Mouse (Mus musculus): ENCODE results near the gene Hsd17b10. TPM values are rescaled to one million over a fixed set of nuclear protein-coding genes. Genes with fewer than 3 reads are reported as not detected.

Hsd17b10 gene
- polyA plus RNA-seq (2012; rRNA removed): 90.3 and 92.4 TPM in 2 replicates

GRCm38 (mm10) chrX:152001737-152002710 lies at the start of gene Hsd17b10:
Gene Hsd17b10, plus strand, starts transcription at chrX:152001845.

DNA sequence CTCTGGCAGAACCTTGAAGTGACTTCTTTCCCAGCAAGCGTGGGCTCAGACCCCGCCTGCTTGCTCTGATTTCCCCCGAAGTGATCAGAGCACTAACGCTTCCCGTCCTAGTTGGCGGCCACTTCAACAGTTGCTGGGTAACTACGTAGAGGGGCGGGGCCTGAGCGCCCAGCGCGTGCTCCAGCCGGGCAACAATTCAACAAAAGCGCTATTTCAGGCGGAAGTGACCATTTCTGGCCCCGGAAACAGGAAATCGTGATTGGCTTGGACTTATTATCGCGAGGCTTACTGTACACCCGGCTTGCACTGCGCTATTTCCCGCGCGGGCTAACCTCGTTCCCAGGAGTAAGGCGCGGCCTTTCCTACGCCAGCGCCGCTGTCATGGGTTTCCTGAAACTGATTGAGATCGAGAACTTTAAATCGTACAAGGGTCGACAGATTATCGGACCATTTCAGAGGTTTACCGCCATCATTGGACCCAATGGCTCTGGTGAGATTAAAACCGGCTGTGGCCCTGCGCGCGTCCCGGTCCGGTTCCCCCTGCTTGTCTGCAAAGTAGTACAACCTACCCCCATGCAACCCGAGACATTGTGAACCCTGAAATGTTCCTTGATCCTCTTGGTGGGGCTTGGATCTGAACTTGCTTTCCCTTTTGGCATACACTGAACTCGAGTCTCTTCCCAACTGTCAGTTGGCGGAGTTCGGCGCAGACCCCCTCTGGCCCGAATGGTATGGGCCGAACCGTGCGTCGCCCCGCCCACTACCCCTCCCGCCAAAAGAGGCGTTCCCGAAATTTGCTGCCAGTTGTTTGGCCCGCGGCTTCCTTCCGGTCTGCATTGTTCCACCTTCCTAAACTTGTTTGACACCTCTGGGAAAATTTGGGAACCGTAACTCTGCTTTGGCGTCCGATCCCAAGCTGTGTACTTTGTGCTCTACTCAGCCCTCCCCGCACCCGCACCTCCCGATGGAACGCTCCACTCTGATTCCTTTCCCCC lies 14.8 kb downstream of the Hsd17b10 start, which contains the start of the genes Ribc1 and Smc1a:
Gene Ribc1, minus strand, starts transcription at position 145 of the 995 bp plus-strand sequence.
Gene Smc1a, plus strand, starts transcription at position 278 of the 995 bp plus-strand sequence.

Other genes starting within 250 kb of the Hsd17b10 start
- 15.3 and 19.9 TPM in 2 replicates for gene Huwe1, start 201.0 kb upstream of the Hsd17b10 start, polyA plus RNA-seq (2012; rRNA removed)
- 0.67 and 0.80 TPM in 2 replicates for gene Ribc1, start 14.4 kb downstream of the Hsd17b10 start, polyA plus RNA-seq (2012; rRNA removed)
- gene Smc1a, start 14.6 kb downstream of the Hsd17b10 start, polyA plus RNA-seq (2012; rRNA removed): 23.6 and 27.4 TPM in 2 replicates
- 2.5 and 2.8 TPM in 2 replicates for gene Iqsec2, start 142.4 kb downstream of the Hsd17b10 start, polyA plus RNA-seq (2012; rRNA removed)
- gene Kdm5c, start 231.2 kb downstream of the Hsd17b10 start, polyA plus RNA-seq (2012; rRNA removed): 16.1 and 17.9 TPM in 2 replicates